Mouse (Mus musculus): ENCODE data around the gene Ube2ql1.

GRCm38 (mm10) chr13:69772358-69772757 lies 32.7 kb upstream of the Ube2ql1 start:
- TF ChIP-seq EP300 (IDR thresholded peaks at IDR 0.05; ENCODE audit: insufficient read depth, low read depth, low read length) (no peak), CTCF (IDR thresholded peaks at IDR 0.05; ENCODE audit: low read depth, low read length) (no peak), POLR2A (IDR thresholded peaks at IDR 0.05; ENCODE audit: insufficient read depth, low read length) (no peak)
